Mouse (Mus musculus) myocyte (in vitro differentiated cells): ENCODE data around the gene Impg2.

Experiments
- CEBPB ChIP-seq: IDR thresholded peaks from 2 replicates; pipeline ENCODE4 v1.6.1; 2011; ENCODE audit warnings: mild to moderate bottlenecking, moderate library complexity; ENCODE audit not compliant: poor library complexity, insufficient read depth, severe bottlenecking
- E2F4 ChIP-seq: IDR thresholded peaks from one replicate; pipeline ENCODE4 v1.6.1; 2011; ENCODE audit warnings: mild to moderate bottlenecking, control low read depth, moderate library complexity; ENCODE audit not compliant: insufficient read depth
- MAX ChIP-seq: IDR thresholded peaks from one replicate; pipeline ENCODE4 v1.6.1; 2011; ENCODE audit warnings: low read depth, mild to moderate bottlenecking, control low read depth
- MYOD1 ChIP-seq, 3 experiments: IDR thresholded peaks; one replicate each; pipeline ENCODE4 v1.6.1; 2011; ENCODE audit warnings: control low read depth in 2 of 3, low read depth in 2 of 3, mild to moderate bottlenecking in 2 of 3, moderate library complexity in 1 of 3; ENCODE audit not compliant: insufficient read length in 2 of 3, control insufficient read depth in 1 of 3
- MYOG ChIP-seq, 3 experiments: IDR thresholded peaks; one replicate each; pipeline ENCODE4 v1.6.1; 2011; ENCODE audit warnings: control low read depth in 2 of 3, low read depth in 2 of 3, mild to moderate bottlenecking in 2 of 3; ENCODE audit not compliant: insufficient read length in 2 of 3, control insufficient read depth in 1 of 3, insufficient read depth in 1 of 3
- POLR2A ChIP-seq: IDR thresholded peaks from one replicate; pipeline ENCODE4 v1.6.1; 2011; ENCODE audit warnings: low read depth, mild to moderate bottlenecking, control low read depth, moderate library complexity; ENCODE audit not compliant: insufficient read length
- POLR2AphosphoS2 ChIP-seq: IDR thresholded peaks from one replicate; pipeline ENCODE4 v1.6.1; 2011; ENCODE audit warnings: low read depth, control low read depth; ENCODE audit not compliant: insufficient read length
- REST ChIP-seq: IDR thresholded peaks from one replicate; pipeline ENCODE4 v1.6.1; 2011; ENCODE audit warnings: mild to moderate bottlenecking, control low read depth, moderate library complexity; ENCODE audit not compliant: insufficient read depth, insufficient read length
- TCF12 ChIP-seq: IDR thresholded peaks from one replicate; pipeline ENCODE4 v1.6.1; 2011; ENCODE audit warnings: mild to moderate bottlenecking, control low read depth; ENCODE audit not compliant: poor library complexity, insufficient read depth, severe bottlenecking
- USF1 ChIP-seq: IDR thresholded peaks from one replicate; pipeline ENCODE4 v1.6.1; 2011; ENCODE audit warnings: low read depth, mild to moderate bottlenecking, control low read depth, moderate library complexity

- TF ChIP-seq E2F4: no peak
- no peak for TF ChIP-seq POLR2A
- no peak for TF ChIP-seq POLR2AphosphoS2
- no peak for TF ChIP-seq CEBPB
- TF ChIP-seq USF1: no peak
- TF ChIP-seq REST: no peak
- no peak for TF ChIP-seq MAX
- TF ChIP-seq MYOG (IDR thresholded peaks at IDR 0.05; ENCODE audit: control insufficient read depth in 1 of 3, insufficient read depth in 1 of 3, insufficient read length in 2 of 3, low read depth in 2 of 3): no peak
- no peak for TF ChIP-seq MYOD1 (IDR thresholded peaks at IDR 0.05; ENCODE audit: control insufficient read depth in 1 of 3, insufficient read length in 2 of 3, low read depth in 2 of 3)
- no peak for TF ChIP-seq TCF12
Observed at GRCm38 (mm10) chr16:56186863-56187262, 17.2 kb upstream of the Impg2 start.
